Mouse (Mus musculus): ENCODE data around the gene Dync2h1.

DNA sequence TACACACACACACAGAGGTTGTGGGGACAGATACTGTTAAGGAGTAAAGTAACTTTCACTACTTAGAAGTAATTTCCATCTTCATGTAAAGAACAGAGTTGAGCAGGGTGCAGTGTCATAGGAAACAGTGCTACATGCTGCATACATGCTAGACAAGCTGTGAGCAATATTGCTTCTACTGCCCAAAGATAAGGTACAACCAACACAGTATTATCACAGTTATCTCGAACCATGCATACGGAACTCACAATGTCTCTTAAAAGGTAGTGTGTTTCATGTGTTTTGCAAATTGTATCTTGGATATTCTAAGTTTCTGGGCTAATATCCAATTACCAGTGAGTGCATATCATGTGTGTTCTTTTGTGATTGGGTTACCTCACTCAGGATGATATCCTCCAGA is 61.4 kb downstream of the Dync2h1 start:
- TF ChIP-seq CTCF (IDR thresholded peaks at IDR 0.05; ENCODE audit: control insufficient read depth, insufficient read depth, low read length) (no peak), POLR2A (IDR thresholded peaks at IDR 0.05; ENCODE audit: borderline replicate concordance, control insufficient read depth, low read depth, low read length) (no peak)

All from bone marrow, adult 2 months (tissue).